20 mouse cellular contexts compared by ENCODE assay signal in genomic region chr12:45061336-45061735, GRCm38 (mm10). TPM values are rescaled to one million over a fixed set of nuclear protein-coding genes. Genes with fewer than 3 reads are reported as not detected.
A peak's percentile ranks its signal among the peaks of the same experiment; 100 is the strongest.
DNase-seq lines count a peak whose midpoint lies in the region; ATAC-seq and TF ChIP-seq lines count a peak whose summit lies in the region.
"Had no signal": no experiment of that assay in that cellular context is flagged by ENCODE, and none has a peak within 500 bp of the region (broad histone marks: within the 10 kb centered on the region; RNA-seq: fewer than 3 reads in every experiment).

No protein-coding gene starts in this region.

- H3K9me3 ChIP-seq in heart, embryonic 13.5 days: no peaks in the 10 kb centered on the region
- no peaks in the 10 kb centered on the region for H3K9me3 ChIP-seq in liver, embryonic 16.5 days (replicated peaks; ENCODE audit: control insufficient read depth, low read length)
- 0 out of 2 replicates have a peak, but pooled peaks cover 4% of the 10 kb centered on the region for H3K9me3 ChIP-seq in stomach, embryonic 16.5 days (replicated peaks; ENCODE audit: control insufficient read depth, low read length)
- no peaks in the 10 kb centered on the region for H3K9me3 ChIP-seq in lung, postnatal 0 days (ENCODE audit: low read length)
- H3K9me3 ChIP-seq: embryonic facial prominence, embryonic 10.5 days; forebrain, embryonic 10.5 days; hindbrain, embryonic 10.5 days had no signal

- ATAC-seq in heart, embryonic 13.5 days (ENCODE audit: extremely low read depth, insufficient number of reproducible peaks, low FRiP score, low TSS enrichment): no peak
- 0 out of 2 replicates have a peak, but pooled peaks have one; percentile 16 for ATAC-seq in liver, embryonic 16.5 days (ENCODE audit: low read depth)
- ATAC-seq in stomach, embryonic 16.5 days (ENCODE audit: insufficient read depth, low FRiP score): no peak
- no peak for ATAC-seq in lung, postnatal 0 days
- no peak for ATAC-seq in erythroid progenitor cell, adult 5-6 weeks (replicated peaks; ENCODE audit: low FRiP score, poor library complexity, severe bottlenecking)
- ATAC-seq: activated CD4-positive, CD25-positive, alpha-beta regulatory T cell, adult 4 months; forebrain, embryonic 14.5 days; Patski had no signal

- H3K27me3 ChIP-seq in heart, embryonic 13.5 days (replicated peaks): no peaks in the 10 kb centered on the region
- H3K27me3 ChIP-seq in liver, embryonic 16.5 days (ENCODE audit: control insufficient read depth, insufficient read depth, low read depth, low read length): no peaks in the 10 kb centered on the region
- no peaks in the 10 kb centered on the region for H3K27me3 ChIP-seq in stomach, embryonic 16.5 days (ENCODE audit: control insufficient read depth, insufficient read depth, low read length)
- H3K27me3 ChIP-seq in lung, postnatal 0 days (replicated peaks; ENCODE audit: insufficient read depth, low read length): no peaks in the 10 kb centered on the region
- H3K27me3 ChIP-seq: CH12.LX, Patski had no signal

- WGBS in heart, embryonic 13.5 days: 16% methylated on average over 5 of the region's 5 CpGs
- WGBS in liver, embryonic 16.5 days (ENCODE audit: insufficient replicate concordance): 36% methylated on average over 5 of the region's 5 CpGs
- 34% methylated on average over 5 of the region's 5 CpGs for WGBS in stomach, embryonic 16.5 days
- WGBS in lung, postnatal 0 days: 29% methylated on average over 5 of the region's 5 CpGs

- DNase-seq in heart, postnatal 25 days (ENCODE audit: low spot score): no peak
- no peak for DNase-seq in liver
- DNase-seq in lung, postnatal 0 days (ENCODE audit: low spot score): no peak
- DNase-seq: adrenal gland, postnatal 14 days; cerebellum, adult 2 months; cerebellum, postnatal 10 days; gastrocnemius, adult 2 months; gastrocnemius, postnatal 25 days had no signal

- intact Hi-C loops in heart, postnatal 25 days (cut with DNase I): no loop called here

- H3K4me3 ChIP-seq in heart, embryonic 13.5 days: no peak overlapping the region
- no peak overlapping the region for H3K4me3 ChIP-seq in liver, embryonic 16.5 days (ENCODE audit: low read depth, low read length)
- H3K4me3 ChIP-seq in stomach, embryonic 16.5 days (replicated peaks; ENCODE audit: low read length): no peak overlapping the region
- H3K4me3 ChIP-seq in lung, postnatal 0 days (ENCODE audit: low read depth, low read length): no peak overlapping the region
- H3K4me3 ChIP-seq: embryonic facial prominence, embryonic 10.5 days; forebrain, embryonic 10.5 days; gastrocnemius, adult 2 months; hindbrain, embryonic 10.5 days had no signal

- H3K9ac ChIP-seq in heart, embryonic 13.5 days: peak overlapping the region; percentile 40; the same call in 1 of the 2 replicates
- no peak overlapping the region for H3K9ac ChIP-seq in liver, embryonic 16.5 days (ENCODE audit: low read depth, low read length)
- no peak overlapping the region for H3K9ac ChIP-seq in stomach, embryonic 16.5 days (ENCODE audit: low read length)
- no peak overlapping the region for H3K9ac ChIP-seq in lung, postnatal 0 days (replicated peaks; ENCODE audit: low read depth)
- H3K9ac ChIP-seq: hindbrain, embryonic 14.5 days had no signal

- H3K36me3 ChIP-seq in heart, embryonic 13.5 days: no peaks in the 10 kb centered on the region
- H3K36me3 ChIP-seq in liver, embryonic 16.5 days (ENCODE audit: control insufficient read depth, insufficient read depth): no peaks in the 10 kb centered on the region
- no peaks in the 10 kb centered on the region for H3K36me3 ChIP-seq in stomach, embryonic 16.5 days (ENCODE audit: control insufficient read depth, insufficient read depth, low read length)
- H3K36me3 ChIP-seq in lung, postnatal 0 days (ENCODE audit: insufficient read depth, low read length): no peaks in the 10 kb centered on the region
- H3K36me3 ChIP-seq: embryonic facial prominence, embryonic 10.5 days; forebrain, embryonic 10.5 days; hindbrain, embryonic 10.5 days had no signal

- peak overlapping the region; percentile 36 for H3K4me2 ChIP-seq in heart, embryonic 13.5 days
- no peak overlapping the region for H3K4me2 ChIP-seq in liver, embryonic 16.5 days (ENCODE audit: low read depth, low read length)
- H3K4me2 ChIP-seq in stomach, embryonic 16.5 days (ENCODE audit: low read depth, low read length): no peak overlapping the region
- H3K4me2 ChIP-seq in lung, postnatal 0 days (replicated peaks; ENCODE audit: low read depth, low read length): no peak overlapping the region
- H3K4me2 ChIP-seq: hindbrain, embryonic 14.5 days had no signal

- peaks cover 37% of the 10 kb centered on the region for H3K4me1 ChIP-seq in heart, embryonic 13.5 days
- no peaks in the 10 kb centered on the region; the same call in 1 of the 2 replicates for H3K4me1 ChIP-seq in liver, embryonic 16.5 days (ENCODE audit: control insufficient read depth, low read depth, low read length)
- H3K4me1 ChIP-seq in stomach, embryonic 16.5 days (ENCODE audit: control insufficient read depth, insufficient read depth, low read length): peaks cover 11% of the 10 kb centered on the region
- H3K4me1 ChIP-seq in lung, postnatal 0 days (ENCODE audit: insufficient read depth, low read depth, low read length): no peaks in the 10 kb centered on the region
- H3K4me1 ChIP-seq: embryonic facial prominence, embryonic 10.5 days; forebrain, embryonic 10.5 days; hindbrain, embryonic 10.5 days had no signal

- TF ChIP-seq CTCF in lung, postnatal 0 days (IDR thresholded peaks at IDR 0.05): no peak

- no peak for TF ChIP-seq EP300 in lung, postnatal 0 days (IDR thresholded peaks at IDR 0.05)

- H3K27ac ChIP-seq in heart, embryonic 13.5 days (replicated peaks): no peak overlapping the region
- no peak overlapping the region for H3K27ac ChIP-seq in liver, embryonic 16.5 days (ENCODE audit: low read length)
- peak overlapping the region; percentile 54 for H3K27ac ChIP-seq in stomach, embryonic 16.5 days (ENCODE audit: low read length)
- no peak overlapping the region for H3K27ac ChIP-seq in lung, postnatal 0 days (ENCODE audit: low read length)
- H3K27ac ChIP-seq: embryonic facial prominence, embryonic 10.5 days; forebrain, embryonic 10.5 days; gastrocnemius, adult 2 months; hindbrain, embryonic 10.5 days; hindbrain, embryonic 14.5 days had no signal

RNA-seq across cellular contexts. Expression of gene Stxbp6, which starts 13.2 kb away (rescaled TPM):
- polyA plus RNA-seq in heart, embryonic 13.5 days (2015; fragmentation: Nextera tagmentation; extraction: Ambion mirVana): 8.9 and 15.0 TPM in 2 replicates
- total RNA-seq in heart, postnatal 25 days (2021): 10 to 100 TPM in 1 of 2 experiments, 1 to 10 TPM in 1; 9.3 to 16.5 TPM
- 5.8 and 7.3 TPM in 2 replicates for polyA plus RNA-seq in liver, embryonic 16.5 days (2015; fragmentation: Nextera tagmentation; extraction: Ambion mirVana)
- 19.1 and 23.3 TPM in 2 replicates for polyA plus RNA-seq in stomach, embryonic 16.5 days (2015; fragmentation: Nextera tagmentation; extraction: Ambion mirVana)
- 22.1 and 25.7 TPM in 2 replicates for polyA plus RNA-seq in lung, postnatal 0 days (2015; fragmentation: Nextera tagmentation; extraction: Ambion mirVana)
- 1.3 and 2.2 TPM in 2 replicates for total RNA-seq in erythroid progenitor cell, adult 5-6 weeks (2015; ENCODE audit: low replicate concordance)
- total RNA-seq in erythroid progenitor cell, adult 5-6 weeks (2017; ENCODE audit: low replicate concordance): 0.39 and 1.5 TPM in 2 replicates
- total RNA-seq: CH12.LX had no signal
- polyA plus RNA-seq: activated CD4-positive, CD25-positive, alpha-beta regulatory T cell, adult 4 months had no signal
